Mouse (Mus musculus): Measurements from ENCODE around the gene Gm28845. TPM values are rescaled to one million over a fixed set of nuclear protein-coding genes. Genes with fewer than 3 reads are reported as not detected.

The Gm28845 gene
- total RNA-seq (2021): not detected
- long read RNA-seq, experiment 1: 0 reads
- long read RNA-seq, experiment 2: 0 reads

- no peak for DNase-seq
- intact Hi-C loops (cut with DNase I): no loop called here
Observed at GRCm38 (mm10) chr1:65119438-65119837, at the start of gene Gm28845. Gene Gm28845, minus strand, starts transcription at chr1:65119558.

GRCm38 (mm10) chr1:65167496-65167895 lies 48.1 kb upstream of the Gm28845 start:
- no peak for DNase-seq
- intact Hi-C loops (cut with DNase I): no loop called here

- intact Hi-C loops (cut with DNase I): no loop called here
Observed at GRCm38 (mm10) chr1:65162210-65162609, 42.9 kb upstream of the Gm28845 start.

GRCm38 (mm10) chr1:65156111-65156510 lies 36.8 kb upstream of the Gm28845 start:
- intact Hi-C loops (cut with DNase I): no loop called here
- no peak for DNase-seq

More at GRCm38 (mm10) chr1:65162210-65162609, 42.9 kb upstream of the Gm28845 start:
- DNase-seq: no peak

- DNase-seq: no peak
- intact Hi-C loops (cut with DNase I): no loop called here
Observed at GRCm38 (mm10) chr1:65154814-65155213, 35.5 kb upstream of the Gm28845 start.

GRCm38 (mm10) chr1:65147971-65148370 lies 28.6 kb upstream of the Gm28845 start:
- DNase-seq: no peak
- intact Hi-C loops (cut with DNase I): no loop called here

- intact Hi-C loops (cut with DNase I): no loop called here
- no peak for DNase-seq
Observed at GRCm38 (mm10) chr1:65147326-65147725, 28.0 kb upstream of the Gm28845 start.

GRCm38 (mm10) chr1:65146601-65147000 lies 27.2 kb upstream of the Gm28845 start:
- no peak for DNase-seq
- intact Hi-C loops (cut with DNase I): no loop called here

- intact Hi-C loops (cut with DNase I): no loop called here
- DNase-seq: no peak
Observed at GRCm38 (mm10) chr1:65144783-65145182, 25.4 kb upstream of the Gm28845 start.

- DNase-seq: no peak
- intact Hi-C loops (cut with DNase I): no loop called here
Observed at GRCm38 (mm10) chr1:65137560-65137959, 18.2 kb upstream of the Gm28845 start.

GRCm38 (mm10) chr1:65132833-65133232 lies 13.5 kb upstream of the Gm28845 start:
- intact Hi-C loops (cut with DNase I): no loop called here
- DNase-seq: no peak

GRCm38 (mm10) chr1:65131671-65132070 lies 12.3 kb upstream of the Gm28845 start:
- intact Hi-C loops (cut with DNase I): no loop called here

GRCm38 (mm10) chr1:65130226-65130625 lies 10.9 kb upstream of the Gm28845 start:
- DNase-seq: no peak
- intact Hi-C loops (cut with DNase I): no loop called here

More at GRCm38 (mm10) chr1:65131671-65132070, 12.3 kb upstream of the Gm28845 start:
- DNase-seq: no peak

- no peak for DNase-seq
- intact Hi-C loops (cut with DNase I): no loop called here
Observed at GRCm38 (mm10) chr1:65129634-65130180, 10.3 kb upstream of the Gm28845 start.

- DNase-seq: no peak
- intact Hi-C loops (cut with DNase I): no loop called here
Observed at GRCm38 (mm10) chr1:65122574-65123372, 3.4 kb upstream of the Gm28845 start, which contains the start of gene D630023F18Rik. Gene D630023F18Rik, minus strand, starts transcription at chr1:65123214.

GRCm38 (mm10) chr1:65118150-65118913 lies 1.0 kb downstream of the Gm28845 start:
- no peak for DNase-seq
- intact Hi-C loops (cut with DNase I): no loop called here

GRCm38 (mm10) chr1:65113536-65114172 lies 5.7 kb downstream of the Gm28845 start:
- intact Hi-C loops (cut with DNase I): no loop called here

GRCm38 (mm10) chr1:65112807-65113196 lies 6.6 kb downstream of the Gm28845 start:
- DNase-seq: peak; percentile 2 to 8

More at GRCm38 (mm10) chr1:65113536-65114172, 5.7 kb downstream of the Gm28845 start:
- no peak for DNase-seq

GRCm38 (mm10) chr1:65112031-65112806 lies 7.1 kb downstream of the Gm28845 start:
- intact Hi-C loops (cut with DNase I): loop anchor here (1.0 kb wide), 1 partner anchor 67 kb away; no protein-coding TSS in a partner anchor

More at GRCm38 (mm10) chr1:65112807-65113196, 6.6 kb downstream of the Gm28845 start:
- intact Hi-C loops (cut with DNase I): loop anchor here (1.0 kb wide), 1 partner anchor 66 kb away; no protein-coding TSS in a partner anchor

More at GRCm38 (mm10) chr1:65112031-65112806, 7.1 kb downstream of the Gm28845 start:
- DNase-seq: peak; percentile 75 to 85

Data from heart, postnatal 14 days (tissue).